Mouse (Mus musculus): ENCODE measurements around the gene Ccnjl. TPM values are rescaled to one million over a fixed set of nuclear protein-coding genes. Genes with fewer than 3 reads are reported as not detected.

Gene Ccnjl
- polyA plus RNA-seq, 1 experiment = not detected

DNA sequence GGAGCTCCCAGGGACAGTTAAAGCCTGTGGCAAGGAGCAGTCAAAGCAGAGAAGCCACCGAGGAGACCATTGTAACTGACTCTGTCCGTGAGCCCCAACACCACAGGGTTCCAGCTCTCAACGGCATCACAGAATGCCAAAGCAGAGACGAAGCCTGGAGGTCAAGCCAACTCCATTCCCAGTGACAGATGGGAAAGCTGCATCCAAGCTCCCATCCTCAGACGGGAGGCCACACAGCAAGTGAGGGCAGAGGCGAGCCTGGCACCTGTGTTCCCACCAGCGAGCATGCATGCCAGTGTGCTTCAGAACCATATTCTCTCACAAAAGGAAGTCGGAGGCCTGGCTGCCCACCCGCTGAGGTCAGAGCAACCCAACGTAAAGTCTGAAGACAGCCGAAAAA is 10.9 kb upstream of the Ccnjl start:
- no peak for TF ChIP-seq GATA1 (IDR thresholded peaks at IDR 0.05; ENCODE audit: low read length)
- TF ChIP-seq TAL1 (IDR thresholded peaks at IDR 0.05; ENCODE audit: low read length) = no peak
- no peaks in the 10 kb centered on the region for H3K36me3 ChIP-seq (ENCODE audit: control insufficient read depth)
- H3K27me3 ChIP-seq (ENCODE audit: control insufficient read depth) = no peaks in the 10 kb centered on the region
- no peaks in the 10 kb centered on the region for H3K4me1 ChIP-seq (ENCODE audit: control insufficient read depth)
- H3K9me3 ChIP-seq (ENCODE audit: control insufficient read depth, low read length) = no peaks in the 10 kb centered on the region
- H3K4me3 ChIP-seq (replicated peaks) = no peak overlapping the region

DNA sequence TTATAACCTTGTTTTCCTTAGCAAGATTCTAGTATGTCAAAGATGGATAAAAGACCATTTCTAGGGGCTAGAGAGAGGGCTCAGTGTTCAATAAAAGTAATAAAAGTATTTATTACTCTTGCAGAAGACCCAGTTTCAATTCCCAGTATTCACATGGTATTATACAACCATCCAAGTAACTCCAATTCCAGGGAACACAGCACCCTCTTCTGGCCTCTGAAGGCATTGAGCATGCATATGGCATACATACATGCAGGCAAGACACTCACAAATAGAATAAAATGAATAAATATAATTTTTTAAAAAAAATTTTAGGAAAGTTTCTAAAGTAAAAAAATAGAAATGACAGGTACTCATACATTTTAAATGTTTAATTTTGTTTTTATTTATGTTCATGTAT is 10.5 kb upstream of the Ccnjl start:
- H3K36me3 ChIP-seq (ENCODE audit: control insufficient read depth) = no peaks in the 10 kb centered on the region
- TF ChIP-seq TAL1 (IDR thresholded peaks at IDR 0.05; ENCODE audit: low read length) (no peak), GATA1 (IDR thresholded peaks at IDR 0.05; ENCODE audit: low read length) (no peak)
- H3K9me3 ChIP-seq (ENCODE audit: control insufficient read depth, low read length) = no peaks in the 10 kb centered on the region
- no peaks in the 10 kb centered on the region for H3K27me3 ChIP-seq (ENCODE audit: control insufficient read depth)
- no peaks in the 10 kb centered on the region for H3K4me1 ChIP-seq (ENCODE audit: control insufficient read depth)
- no peak overlapping the region for H3K4me3 ChIP-seq (replicated peaks)

DNA sequence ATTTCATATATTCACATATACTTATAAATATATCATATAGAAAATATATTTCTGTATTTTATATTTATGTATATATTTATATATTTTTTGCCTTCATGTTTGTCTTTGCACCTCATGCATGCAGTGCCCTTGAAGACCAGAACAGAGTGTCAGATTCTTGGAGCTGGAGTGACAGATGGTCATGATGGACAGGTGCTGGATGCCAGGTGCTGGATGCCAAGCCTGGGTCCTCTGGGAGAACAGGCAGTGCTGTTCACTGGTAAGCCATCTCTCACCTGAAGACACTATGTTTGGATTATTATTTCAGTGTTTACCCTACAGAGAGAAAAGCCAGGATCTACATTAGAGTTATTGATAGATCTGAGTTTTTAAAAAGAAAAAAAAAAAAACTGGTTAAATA is 9.8 kb upstream of the Ccnjl start:
- H3K4me1 ChIP-seq (ENCODE audit: control insufficient read depth) = no peaks in the 10 kb centered on the region
- no peaks in the 10 kb centered on the region for H3K36me3 ChIP-seq (ENCODE audit: control insufficient read depth)
- H3K27me3 ChIP-seq (ENCODE audit: control insufficient read depth) = no peaks in the 10 kb centered on the region
- no peaks in the 10 kb centered on the region for H3K9me3 ChIP-seq (ENCODE audit: control insufficient read depth, low read length)
- TF ChIP-seq TAL1 (IDR thresholded peaks at IDR 0.05; ENCODE audit: low read length) (no peak), GATA1 (IDR thresholded peaks at IDR 0.05; ENCODE audit: low read length) (no peak)
- H3K4me3 ChIP-seq (replicated peaks) = no peak overlapping the region

DNA sequence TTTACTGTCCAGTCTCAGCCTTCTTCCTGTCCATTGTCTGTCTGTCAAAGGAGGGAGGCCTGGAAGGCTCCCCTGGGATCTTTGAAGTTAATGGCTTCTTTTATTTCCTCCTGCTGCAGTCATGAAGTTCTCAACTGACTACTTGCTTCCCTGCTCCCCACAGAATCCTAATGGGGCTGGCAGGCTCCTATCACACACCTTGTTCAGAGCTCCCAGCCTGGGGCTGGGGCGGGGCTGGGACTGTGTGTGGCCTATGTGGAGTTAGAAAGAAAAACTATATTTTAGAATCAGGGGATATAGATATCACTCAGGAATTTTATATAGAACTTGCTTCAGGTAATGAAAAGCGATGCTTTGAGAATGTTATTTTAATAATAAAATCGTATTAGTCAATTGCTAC is 8.1 kb upstream of the Ccnjl start:
- no peaks in the 10 kb centered on the region for H3K36me3 ChIP-seq (ENCODE audit: control insufficient read depth)
- H3K4me1 ChIP-seq (ENCODE audit: control insufficient read depth) = no peaks in the 10 kb centered on the region
- H3K27me3 ChIP-seq (ENCODE audit: control insufficient read depth) = no peaks in the 10 kb centered on the region
- no peaks in the 10 kb centered on the region for H3K9me3 ChIP-seq (ENCODE audit: control insufficient read depth, low read length)
- H3K4me3 ChIP-seq (replicated peaks) = no peak overlapping the region
- TF ChIP-seq TAL1 (IDR thresholded peaks at IDR 0.05; ENCODE audit: low read length) (no peak), GATA1 (IDR thresholded peaks at IDR 0.05; ENCODE audit: low read length) (no peak)

DNA sequence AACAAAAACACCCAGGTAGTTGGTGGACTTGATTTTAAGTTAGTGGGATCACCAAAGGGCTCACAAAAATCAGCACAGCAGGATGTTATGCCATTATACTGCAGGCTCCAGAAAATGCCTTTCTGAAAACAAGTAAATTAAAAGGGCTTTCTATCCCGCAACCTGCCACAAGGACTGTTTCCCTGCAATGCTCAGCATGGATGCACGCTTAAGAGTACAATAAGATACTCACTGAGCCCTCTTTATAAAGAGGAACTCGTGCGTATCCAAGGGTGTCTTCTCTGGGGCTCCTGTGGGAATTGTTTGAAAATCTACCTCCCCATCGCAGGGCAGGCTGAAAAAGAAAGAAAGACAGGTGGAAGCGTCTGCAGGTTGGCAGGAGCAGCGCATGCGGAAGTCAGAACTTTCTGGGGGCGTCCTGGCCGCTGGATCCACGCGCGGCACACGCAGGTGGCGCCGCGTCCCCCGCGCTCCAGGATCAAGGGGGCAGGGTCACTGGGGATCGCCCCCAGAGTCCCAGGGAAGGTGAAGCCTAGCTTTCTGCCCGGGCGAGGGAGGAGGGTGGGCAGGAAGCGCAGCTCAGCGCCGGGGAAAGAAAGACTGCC is 404 bp upstream of the Ccnjl start:
- no peak for TF ChIP-seq GATA1 (IDR thresholded peaks at IDR 0.05; ENCODE audit: low read length)
- no peak for TF ChIP-seq TAL1 (IDR thresholded peaks at IDR 0.05; ENCODE audit: low read length)
- no peaks in the 10 kb centered on the region for H3K9me3 ChIP-seq (ENCODE audit: control insufficient read depth, low read length)
- H3K27me3 ChIP-seq (ENCODE audit: control insufficient read depth) = peaks cover 24% of the 10 kb centered on the region
- peaks cover 5% of the 10 kb centered on the region; the same call in 1 of the 2 replicates for H3K4me1 ChIP-seq (ENCODE audit: control insufficient read depth)
- H3K36me3 ChIP-seq (ENCODE audit: control insufficient read depth) = no peaks in the 10 kb centered on the region
- H3K4me3 ChIP-seq (replicated peaks) = peak overlapping the region; percentile 55

DNA sequence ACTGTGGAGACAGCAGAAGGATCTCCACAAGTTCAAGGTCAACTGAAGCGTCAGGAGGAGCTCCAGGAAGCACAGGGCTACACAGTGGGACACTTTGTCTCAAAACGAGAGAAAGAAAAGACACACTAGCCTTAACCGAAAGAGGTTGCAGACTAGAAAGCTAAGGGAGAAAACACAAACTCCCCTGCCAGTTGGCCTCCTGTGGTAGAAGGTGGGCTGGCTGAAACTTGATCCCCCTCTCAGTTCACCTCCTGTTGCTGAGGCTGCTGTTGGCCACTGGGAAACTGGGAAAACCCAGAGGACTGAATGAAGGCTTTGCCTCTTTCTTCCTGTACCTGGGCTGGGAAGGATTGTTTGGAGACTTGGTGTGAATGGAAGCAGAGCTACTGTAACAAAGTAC is 1.5 kb downstream of the Ccnjl start:
- H3K4me3 ChIP-seq (replicated peaks) = no peak overlapping the region
- H3K27me3 ChIP-seq (ENCODE audit: control insufficient read depth) = peaks cover 24% of the 10 kb centered on the region
- TF ChIP-seq TAL1 (IDR thresholded peaks at IDR 0.05; ENCODE audit: low read length) (no peak), GATA1 (IDR thresholded peaks at IDR 0.05; ENCODE audit: low read length) (no peak)
- peaks cover 5% of the 10 kb centered on the region; the same call in 1 of the 2 replicates for H3K4me1 ChIP-seq (ENCODE audit: control insufficient read depth)
- no peaks in the 10 kb centered on the region for H3K9me3 ChIP-seq (ENCODE audit: control insufficient read depth, low read length)
- no peaks in the 10 kb centered on the region for H3K36me3 ChIP-seq (ENCODE audit: control insufficient read depth)

DNA sequence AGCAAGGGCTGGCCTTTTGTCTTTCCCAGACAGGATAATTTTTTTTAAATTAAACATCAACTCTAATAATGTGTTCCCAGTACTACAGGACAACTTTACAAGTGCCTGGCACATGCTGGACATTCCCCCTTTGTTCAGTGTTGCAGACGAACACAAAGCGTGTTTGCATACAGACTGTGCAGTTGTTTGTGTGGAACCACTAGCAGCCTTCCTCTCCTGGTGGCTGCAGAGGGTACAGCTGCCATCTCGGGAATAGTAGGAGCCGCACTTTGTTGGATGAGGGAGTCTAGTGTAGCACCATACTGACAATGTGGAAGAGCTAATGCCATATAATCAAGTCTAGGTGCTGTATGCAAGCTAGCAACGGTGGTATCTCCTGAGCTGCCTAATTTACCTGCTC is 3.0 kb downstream of the Ccnjl start:
- H3K4me3 ChIP-seq (replicated peaks) = no peak overlapping the region
- TF ChIP-seq TAL1 (IDR thresholded peaks at IDR 0.05; ENCODE audit: low read length) (no peak), GATA1 (IDR thresholded peaks at IDR 0.05; ENCODE audit: low read length) (no peak)
- H3K36me3 ChIP-seq (ENCODE audit: control insufficient read depth) = no peaks in the 10 kb centered on the region
- H3K9me3 ChIP-seq (ENCODE audit: control insufficient read depth, low read length) = no peaks in the 10 kb centered on the region
- H3K27me3 ChIP-seq (ENCODE audit: control insufficient read depth) = peaks cover 24% of the 10 kb centered on the region
- H3K4me1 ChIP-seq (ENCODE audit: control insufficient read depth) = peaks cover 5% of the 10 kb centered on the region; the same call in 1 of the 2 replicates

DNA sequence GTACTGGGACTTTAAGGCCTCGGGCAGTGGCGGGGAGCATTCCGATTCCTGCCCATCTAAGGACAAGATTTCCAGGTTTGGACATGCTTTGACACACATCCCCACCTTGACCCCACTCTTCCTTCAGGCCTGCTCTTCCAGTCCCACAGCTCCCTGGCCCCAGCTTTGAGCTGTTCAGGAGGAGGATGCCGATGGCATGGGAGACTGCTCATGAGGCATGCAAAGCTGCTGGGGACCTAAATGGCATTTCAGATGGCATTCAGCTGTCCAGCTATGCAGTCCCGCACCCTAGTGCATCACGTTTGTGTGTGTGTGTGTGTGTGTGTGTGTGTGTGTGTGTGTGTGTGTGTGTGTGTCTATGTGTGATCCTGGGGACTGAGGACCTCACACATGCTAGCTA is 8.5 kb downstream of the Ccnjl start:
- no peaks in the 10 kb centered on the region for H3K36me3 ChIP-seq (ENCODE audit: control insufficient read depth)

DNA sequence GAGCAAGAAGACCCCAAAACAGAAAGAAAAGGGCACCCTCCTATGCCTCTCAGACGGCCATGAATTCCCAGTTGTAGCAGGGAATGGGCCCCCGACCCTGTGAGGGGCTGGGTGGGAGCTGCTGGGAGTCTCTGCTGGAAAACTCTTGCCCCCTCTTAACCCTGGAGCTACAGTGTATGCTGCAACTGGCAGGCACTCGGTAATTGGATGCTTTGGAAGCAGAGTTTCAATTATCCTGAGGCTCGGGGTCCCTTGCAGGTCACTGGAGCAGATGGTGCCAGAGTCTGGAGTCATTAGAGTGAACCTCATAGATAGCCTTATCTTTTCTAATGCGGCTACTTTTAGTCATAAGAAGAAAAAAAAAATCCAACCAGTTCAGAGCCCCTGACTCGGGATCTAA is 11.3 kb downstream of the Ccnjl start:
- TF ChIP-seq TAL1 (IDR thresholded peaks at IDR 0.05; ENCODE audit: low read length) = no peak
- no peak for TF ChIP-seq GATA1 (IDR thresholded peaks at IDR 0.05; ENCODE audit: low read length)
- Histone ChIP-seq H3K4me1 (ENCODE audit: control insufficient read depth) (no peaks in the 10 kb centered on the region), H3K4me3 (replicated peaks) (no peak overlapping the region), H3K27me3 (ENCODE audit: control insufficient read depth) (0 out of 2 replicates have a peak, but pooled peaks cover 2% of the 10 kb centered on the region), H3K9me3 (ENCODE audit: control insufficient read depth, low read length) (no peaks in the 10 kb centered on the region), H3K36me3 (ENCODE audit: control insufficient read depth) (no peaks in the 10 kb centered on the region)

More for the DNA sequence above, 8.5 kb downstream of the Ccnjl start:
- TF ChIP-seq TAL1 (IDR thresholded peaks at IDR 0.05; ENCODE audit: low read length) (no peak), GATA1 (IDR thresholded peaks at IDR 0.05; ENCODE audit: low read length) (no peak)
- no peaks in the 10 kb centered on the region for H3K27me3 ChIP-seq (ENCODE audit: control insufficient read depth)
- no peak overlapping the region for H3K4me3 ChIP-seq (replicated peaks)
- no peaks in the 10 kb centered on the region for H3K9me3 ChIP-seq (ENCODE audit: control insufficient read depth, low read length)
- H3K4me1 ChIP-seq (ENCODE audit: control insufficient read depth) = no peaks in the 10 kb centered on the region
